Mouse (Mus musculus) ES-Bruce4 (cell line): ENCODE data around the gene Ppfia2. TPM values are rescaled to one million over a fixed set of nuclear protein-coding genes. Genes with fewer than 3 reads are reported as not detected.

Experiments used
- H3K27ac ChIP-seq: 2 replicates; pipeline ENCODE4 v1.5.1; 2012; ENCODE audit warnings: low read length, inconsistent platforms; ENCODE audit not compliant: insufficient read depth
- H3K27me3 ChIP-seq: 2 replicates; pipeline ENCODE4 v1.6.1; 2012; ENCODE audit warnings: mild to moderate bottlenecking, low read length, inconsistent platforms; ENCODE audit not compliant: control insufficient read depth, poor library complexity, insufficient read depth, severe bottlenecking
- H3K36me3 ChIP-seq: 2 replicates; pipeline ENCODE4 v1.6.1; 2012; ENCODE audit warnings: inconsistent platforms, mild to moderate bottlenecking, low read length, moderate library complexity; ENCODE audit not compliant: control insufficient read depth, poor library complexity, insufficient read depth, severe bottlenecking
- H3K4me1 ChIP-seq: one replicate; pipeline ENCODE4 v1.8.1; 2011; ENCODE audit warnings: low read length; ENCODE audit not compliant: control insufficient read depth, insufficient read depth
- H3K4me3 ChIP-seq: 2 replicates; pipeline ENCODE4 v1.5.1; 2011; ENCODE audit warnings: low read depth, mild to moderate bottlenecking, low read length
- H3K9ac ChIP-seq: 2 replicates; pipeline ENCODE4 v1.6.1; 2012; ENCODE audit warnings: low read depth, mild to moderate bottlenecking, inconsistent platforms; ENCODE audit not compliant: poor library complexity, severe bottlenecking
- H3K9me3 ChIP-seq: replicated peaks from 2 replicates; pipeline ENCODE4 v1.6.1; 2012; ENCODE audit warnings: mild to moderate bottlenecking, low read length, inconsistent platforms; ENCODE audit not compliant: control insufficient read depth, poor library complexity, insufficient read depth, severe bottlenecking
- CTCF ChIP-seq: IDR thresholded peaks from one replicate; pipeline ENCODE4 v1.8.1; 2011; ENCODE audit warnings: low read depth, low read length
- EP300 ChIP-seq: IDR thresholded peaks from 2 replicates; pipeline ENCODE4 v1.6.1; 2011; ENCODE audit warnings: low read depth, low read length; ENCODE audit not compliant: insufficient read depth
- POLR2A ChIP-seq: IDR thresholded peaks from one replicate; pipeline ENCODE4 v1.8.1; 2011; ENCODE audit warnings: low read length; ENCODE audit not compliant: insufficient read depth
- polyA plus RNA-seq: library from polyadenylated mRNA; stranded (reverse); fragments of >200 nt; gene quantifications from 2 replicates; pipeline ENCODE4 v1.2.4, GENCODE M21; 2011; ENCODE audit warnings: low read depth; ENCODE audit not compliant: missing spikeins, insufficient read depth, insufficient read length

Gene Ppfia2
- polyA plus RNA-seq, 1 experiment, result not detected

- Histone ChIP-seq H3K9ac (no peak overlapping the region), H3K27me3 (no peaks in the 10 kb centered on the region), H3K4me1 (no peaks in the 10 kb centered on the region), H3K4me3 (no peak overlapping the region), H3K36me3 (no peaks in the 10 kb centered on the region), H3K9me3 (no peaks in the 10 kb centered on the region), H3K27ac (no peak overlapping the region)
- TF ChIP-seq POLR2A (no peak), CTCF (no peak), EP300 (no peak)
Measured at GRCm38 (mm10) chr10:106928576-106929332, 458.6 kb downstream of the Ppfia2 start.

GRCm38 (mm10) chr10:106932571-106933073 lies 462.5 kb downstream of the Ppfia2 start:
- no peaks in the 10 kb centered on the region for H3K36me3 ChIP-seq
- H3K4me3 ChIP-seq, result no peak overlapping the region
- H3K4me1 ChIP-seq, result no peaks in the 10 kb centered on the region
- no peak overlapping the region for H3K9ac ChIP-seq
- TF ChIP-seq EP300, result no peak
- no peak overlapping the region for H3K27ac ChIP-seq
- no peaks in the 10 kb centered on the region for H3K9me3 ChIP-seq
- H3K27me3 ChIP-seq, result no peaks in the 10 kb centered on the region

- H3K4me1 ChIP-seq, result no peaks in the 10 kb centered on the region
- no peak for TF ChIP-seq POLR2A
- no peak for TF ChIP-seq EP300
- no peak for TF ChIP-seq CTCF
- H3K27ac ChIP-seq, result no peak overlapping the region
- no peak overlapping the region for H3K9ac ChIP-seq
- H3K27me3 ChIP-seq, result no peaks in the 10 kb centered on the region
- H3K36me3 ChIP-seq, result no peaks in the 10 kb centered on the region
- H3K4me3 ChIP-seq, result no peak overlapping the region
- no peaks in the 10 kb centered on the region for H3K9me3 ChIP-seq
Measured at GRCm38 (mm10) chr10:106936996-106937395, 466.9 kb downstream of the Ppfia2 start.

DNA sequence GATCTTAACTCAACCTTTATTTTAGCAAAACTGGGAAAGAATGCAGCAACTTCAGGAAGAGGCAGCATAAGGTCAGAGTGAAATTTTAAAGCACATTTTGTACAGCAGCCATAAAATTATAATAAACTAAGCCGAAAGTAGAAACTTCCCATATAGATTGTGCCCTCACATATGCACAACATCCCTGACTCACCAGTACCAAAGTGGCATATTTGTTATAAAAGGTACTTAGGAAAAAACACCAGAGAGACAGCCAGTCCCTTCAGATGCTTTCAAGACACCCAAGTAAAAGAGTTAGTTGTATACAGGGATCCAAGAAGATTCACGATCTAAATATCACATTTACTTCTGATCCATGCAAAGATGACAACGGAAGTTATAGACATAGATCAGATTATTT lies 468.7 kb downstream of the Ppfia2 start:
- TF ChIP-seq EP300, result no peak
- no peak for TF ChIP-seq POLR2A
- TF ChIP-seq CTCF, result no peak
- Histone ChIP-seq H3K36me3 (no peaks in the 10 kb centered on the region), H3K27me3 (no peaks in the 10 kb centered on the region), H3K27ac (no peak overlapping the region), H3K9me3 (no peaks in the 10 kb centered on the region), H3K9ac (no peak overlapping the region), H3K4me1 (no peaks in the 10 kb centered on the region), H3K4me3 (no peak overlapping the region)

- no peaks in the 10 kb centered on the region for H3K27me3 ChIP-seq
- no peaks in the 10 kb centered on the region for H3K4me1 ChIP-seq
Measured at GRCm38 (mm10) chr10:106939441-106939840, 469.3 kb downstream of the Ppfia2 start.

GRCm38 (mm10) chr10:106941380-106941779 lies 471.2 kb downstream of the Ppfia2 start:
- Histone ChIP-seq H3K4me3 (no peak overlapping the region), H3K9me3 (no peaks in the 10 kb centered on the region), H3K36me3 (no peaks in the 10 kb centered on the region), H3K4me1 (no peaks in the 10 kb centered on the region), H3K27ac (no peak overlapping the region), H3K27me3 (no peaks in the 10 kb centered on the region), H3K9ac (no peak overlapping the region)
- TF ChIP-seq EP300, result no peak
- no peak for TF ChIP-seq POLR2A
- no peak for TF ChIP-seq CTCF

More at GRCm38 (mm10) chr10:106939441-106939840, 469.3 kb downstream of the Ppfia2 start:
- TF ChIP-seq CTCF, result no peak
- no peak for TF ChIP-seq EP300
- no peak for TF ChIP-seq POLR2A
- no peak overlapping the region for H3K9ac ChIP-seq
- no peaks in the 10 kb centered on the region for H3K36me3 ChIP-seq
- H3K9me3 ChIP-seq, result no peaks in the 10 kb centered on the region
- H3K27ac ChIP-seq, result no peak overlapping the region
- no peak overlapping the region for H3K4me3 ChIP-seq
